Mouse (Mus musculus): ENCODE data around the gene Sema6d.

Gene Sema6d

DNA sequence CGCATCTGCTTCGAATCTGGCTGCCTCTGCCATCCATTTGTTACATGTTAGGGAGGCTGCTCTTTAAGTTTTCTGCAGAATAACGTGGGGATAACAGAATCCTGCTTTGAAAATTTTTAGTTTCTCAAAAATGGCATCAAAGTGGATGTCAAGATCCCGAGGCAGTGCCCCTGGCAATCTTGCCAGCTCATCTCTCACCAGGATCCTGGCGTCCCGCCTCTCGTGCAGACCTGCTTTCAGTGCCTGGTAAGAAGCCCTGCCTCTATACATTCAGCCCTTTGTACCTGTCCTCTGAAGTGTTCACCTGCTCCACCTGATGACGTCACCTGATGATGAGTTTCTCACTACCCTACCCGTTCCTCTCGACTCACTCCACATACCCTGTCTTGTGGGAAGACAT lies 422.1 kb downstream of the Sema6d start:
- ChIA-PET CTCF (no interaction called here), POLR2A (no interaction called here)

GRCm38 (mm10) chr2:124522426-124522825 lies 432.7 kb downstream of the Sema6d start:
- ChIA-PET CTCF (no interaction called here), POLR2A (no interaction called here)

DNA sequence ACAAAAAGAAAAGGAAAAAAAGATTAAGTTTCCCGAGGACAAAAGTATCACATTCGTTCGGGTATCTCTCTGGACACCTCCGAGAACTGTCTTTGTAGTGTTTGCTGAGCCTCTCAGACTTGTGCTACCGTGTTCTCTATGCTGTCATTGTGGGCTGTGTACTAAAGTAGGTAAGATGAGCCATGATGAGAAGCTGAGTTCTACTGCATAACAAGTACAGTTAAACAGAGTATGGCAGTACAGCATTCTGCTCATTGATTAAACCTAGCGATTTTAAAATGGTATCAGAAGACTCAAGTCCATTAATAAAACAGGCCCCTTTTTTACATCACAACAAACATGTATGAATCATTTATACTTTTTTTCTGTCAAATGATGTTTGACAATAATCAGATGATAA lies 433.9 kb downstream of the Sema6d start:
- CTCF ChIA-PET = no interaction called here
- POLR2A ChIA-PET = no interaction called here

DNA sequence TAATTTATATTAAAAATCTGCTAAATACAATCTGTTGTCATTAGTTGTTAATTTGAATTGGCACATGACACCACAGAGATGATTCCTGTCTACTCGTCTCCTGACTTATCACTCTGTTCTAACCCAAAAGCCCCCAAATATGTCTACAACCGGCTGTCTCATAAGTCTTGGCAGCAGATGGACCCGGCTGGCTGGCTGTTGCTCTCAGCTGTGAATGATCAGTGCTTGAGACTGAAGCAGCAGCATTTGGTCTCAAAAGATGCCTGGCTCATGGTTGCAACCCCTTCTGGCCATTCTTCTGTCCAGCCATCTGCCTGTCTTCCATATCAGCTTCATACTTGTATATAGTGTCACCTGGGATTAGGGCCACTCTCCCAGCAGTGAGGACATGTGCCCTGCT lies 434.4 kb downstream of the Sema6d start:
- ChIA-PET CTCF (no interaction called here), POLR2A (no interaction called here)

GRCm38 (mm10) chr2:124527641-124528040 lies 437.9 kb downstream of the Sema6d start:
- CTCF ChIA-PET = no interaction called here
- POLR2A ChIA-PET = no interaction called here

DNA sequence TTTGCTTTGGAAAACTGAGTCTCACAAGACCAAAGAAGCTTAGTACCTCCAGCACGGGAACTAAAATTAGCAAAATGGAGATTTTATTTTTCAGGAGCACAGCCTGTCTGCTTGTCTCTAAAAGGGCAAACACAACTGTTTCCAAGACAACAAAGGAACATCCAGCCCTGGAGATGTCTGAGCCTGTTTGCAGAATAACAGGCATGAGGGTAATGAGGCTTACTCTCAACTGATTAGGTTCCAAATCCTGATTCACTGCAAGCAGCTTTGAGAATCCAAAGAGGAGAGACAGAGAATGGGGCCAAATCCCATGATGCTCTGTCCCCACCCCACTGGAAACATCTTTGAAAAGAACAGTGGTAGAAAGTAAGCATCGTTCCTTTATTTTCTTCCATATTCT lies 440.7 kb downstream of the Sema6d start:
- CTCF ChIA-PET = no interaction called here
- POLR2A ChIA-PET = no interaction called here

GRCm38 (mm10) chr2:124531062-124531461 lies 441.3 kb downstream of the Sema6d start:
- ChIA-PET POLR2A (no interaction called here), CTCF (no interaction called here)

GRCm38 (mm10) chr2:124532906-124533305 lies 443.1 kb downstream of the Sema6d start:
- CTCF ChIA-PET = no interaction called here
- POLR2A ChIA-PET = no interaction called here

DNA sequence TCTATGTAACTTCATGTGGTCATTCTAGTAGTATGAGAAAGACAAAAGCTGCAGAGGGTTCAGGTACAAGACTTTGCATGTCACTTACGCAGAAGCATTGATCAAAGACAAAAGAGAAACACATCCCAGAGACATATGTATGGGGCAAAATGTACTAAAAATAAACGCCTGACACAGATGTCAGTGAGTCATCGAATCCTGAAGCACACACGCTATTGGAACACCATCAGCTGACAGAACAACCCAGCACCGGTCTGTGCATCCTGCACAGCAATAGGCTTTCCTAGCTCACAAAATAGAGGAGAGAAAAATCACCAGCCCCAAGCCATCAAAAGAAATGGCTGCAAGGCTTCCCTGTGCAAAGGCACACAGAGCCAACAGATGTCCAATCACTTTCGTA lies 443.8 kb downstream of the Sema6d start:
- ChIA-PET CTCF (no interaction called here), POLR2A (no interaction called here)

- ChIA-PET CTCF (no interaction called here), POLR2A (no interaction called here)
Measured at GRCm38 (mm10) chr2:124550315-124550714, 460.5 kb downstream of the Sema6d start.

GRCm38 (mm10) chr2:124554751-124555415 lies 465.1 kb downstream of the Sema6d start:
- ChIA-PET POLR2A (no interaction called here), CTCF (no interaction called here)

GRCm38 (mm10) chr2:124556861-124557499 lies 467.2 kb downstream of the Sema6d start:
- ChIA-PET POLR2A (no interaction called here), CTCF (no interaction called here)

- ChIA-PET POLR2A (no interaction called here), CTCF (no interaction called here)
Measured at GRCm38 (mm10) chr2:124558021-124558420, 468.3 kb downstream of the Sema6d start.

GRCm38 (mm10) chr2:124561668-124562067 lies 471.9 kb downstream of the Sema6d start:
- ChIA-PET POLR2A (no interaction called here), CTCF (no interaction called here)

DNA sequence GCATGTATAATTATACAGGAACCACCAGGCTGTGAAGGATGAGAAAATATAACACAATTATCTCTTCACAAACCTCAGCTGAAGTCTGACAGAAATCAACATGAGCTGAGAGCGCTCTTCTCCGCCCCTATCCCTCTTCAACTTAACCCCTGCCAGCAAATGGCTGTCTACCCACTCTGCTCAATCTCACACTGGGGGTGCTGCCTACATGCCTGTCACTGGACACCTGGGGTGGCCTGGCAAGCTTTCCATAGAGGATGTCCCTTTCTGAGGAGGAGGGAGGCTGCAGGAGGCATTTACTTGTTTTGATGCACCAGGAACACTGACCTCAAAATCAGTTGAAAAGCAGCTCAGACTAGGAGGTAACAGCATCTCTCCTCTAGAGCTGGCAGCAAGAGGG lies 472.3 kb downstream of the Sema6d start:
- CTCF ChIA-PET = no interaction called here
- POLR2A ChIA-PET = no interaction called here

DNA sequence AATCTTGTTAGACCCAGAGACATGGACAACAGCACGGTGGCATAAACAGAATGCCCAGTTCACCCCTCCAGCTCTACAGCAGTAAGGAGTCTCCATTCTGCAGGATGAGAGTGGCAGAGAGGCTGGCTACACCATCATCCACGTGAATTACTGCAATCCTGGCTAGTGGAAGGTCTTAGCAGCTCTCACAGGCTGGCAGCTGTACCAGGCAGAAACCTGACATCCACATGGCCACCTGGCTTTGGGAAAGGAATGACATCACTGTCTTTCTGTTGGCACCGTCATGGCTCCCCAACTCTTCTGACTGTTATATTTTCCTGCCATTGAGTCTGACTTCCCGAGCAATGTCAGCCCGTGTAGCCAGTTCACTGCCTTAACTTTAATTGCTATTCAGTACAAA lies 474.0 kb downstream of the Sema6d start:
- ChIA-PET CTCF (no interaction called here), POLR2A (no interaction called here)

DNA sequence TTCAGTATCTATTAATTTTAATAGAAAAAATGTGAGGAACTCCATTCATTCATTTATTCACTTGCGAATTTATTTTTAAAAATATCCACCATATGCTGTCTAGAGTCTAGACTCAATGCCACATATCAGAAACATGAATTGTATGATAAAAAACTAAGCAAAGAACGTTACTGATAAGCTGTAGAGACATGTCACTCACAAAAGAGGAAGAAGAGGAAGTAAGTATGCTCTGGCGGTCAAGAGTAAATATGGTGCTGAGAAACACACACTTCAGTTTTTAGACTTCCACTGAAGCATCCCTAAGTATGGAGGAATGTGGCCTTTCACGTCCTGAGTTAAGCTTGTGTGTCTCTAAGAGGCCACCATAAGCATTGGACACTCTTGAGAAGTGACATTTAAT lies 484.0 kb downstream of the Sema6d start:
- POLR2A ChIA-PET = no interaction called here
- CTCF ChIA-PET = interaction anchor here in 1 of 4 experiments (0.6 kb wide), 1 partner anchor 1998 kb away, joined by 3 read pairs; no protein-coding TSS in a partner anchor

DNA sequence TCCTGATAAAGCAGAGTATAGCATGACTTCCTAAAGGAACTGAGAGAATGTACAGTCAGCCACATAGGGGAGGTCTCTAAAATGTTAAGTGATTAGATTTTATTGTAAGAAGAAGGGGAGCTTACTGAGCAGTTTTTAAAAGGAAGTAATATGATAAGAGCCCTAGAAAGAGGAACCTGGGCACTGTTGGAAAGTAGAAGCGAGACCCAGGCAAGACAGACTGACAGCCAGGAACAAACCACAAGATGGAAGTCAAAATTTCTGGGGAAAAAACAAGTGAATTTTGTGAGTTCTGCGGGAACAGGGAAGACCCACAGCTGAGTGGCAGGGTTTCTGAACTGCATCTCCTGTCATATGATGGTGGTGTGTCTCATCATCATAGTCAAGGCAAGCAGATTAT lies 486.3 kb downstream of the Sema6d start:
- POLR2A ChIA-PET = no interaction called here
- CTCF ChIA-PET = no interaction called here

GRCm38 (mm10) chr2:124583561-124583960 lies 493.8 kb downstream of the Sema6d start:
- POLR2A ChIA-PET = no interaction called here
- CTCF ChIA-PET = no interaction called here

DNA sequence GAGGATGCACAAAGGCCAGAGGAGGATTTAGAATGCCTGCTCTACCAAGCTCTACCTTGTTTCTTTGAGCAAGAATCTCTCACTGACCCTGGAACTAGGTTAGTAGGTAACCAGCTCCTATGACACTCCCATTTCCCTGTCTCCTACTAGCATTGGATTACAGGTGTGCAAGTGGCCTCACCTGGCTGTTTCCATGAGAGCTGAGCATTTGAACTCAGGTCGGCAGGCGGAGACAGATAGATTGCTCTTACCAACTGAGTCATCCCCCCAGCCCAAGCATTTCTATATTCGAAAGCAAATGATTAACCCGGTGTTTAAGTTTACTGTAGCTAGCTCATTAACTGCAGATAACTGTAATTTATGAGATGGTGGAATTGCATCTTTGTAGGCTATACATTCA lies 503.0 kb downstream of the Sema6d start:
- ChIA-PET CTCF (no interaction called here), POLR2A (no interaction called here)

DNA sequence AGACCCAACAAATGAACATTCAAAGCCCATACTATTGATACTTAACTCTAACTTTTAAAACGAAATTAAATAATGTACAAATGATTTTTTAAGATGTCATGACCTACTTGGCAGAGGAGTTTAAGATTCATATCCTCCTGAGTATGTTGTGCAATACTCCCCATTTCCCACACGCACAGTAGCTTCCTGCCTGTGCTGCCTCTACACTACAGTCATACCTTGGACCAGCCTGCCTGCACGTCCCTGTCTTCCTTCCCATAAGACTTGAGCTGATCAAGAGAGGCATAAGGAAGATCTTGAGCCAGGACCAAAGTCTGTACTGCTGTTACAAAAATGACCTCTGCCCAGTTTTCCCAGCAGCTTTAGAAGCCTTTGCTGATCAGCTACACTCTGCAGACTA lies 509.2 kb downstream of the Sema6d start:
- CTCF ChIA-PET = interaction anchor here in 1 of 4 experiments (0.5 kb wide), 1 partner anchor 1357 kb away, joined by 3 read pairs; no protein-coding TSS in a partner anchor
- POLR2A ChIA-PET = interaction anchor here in 1 of 4 experiments (0.6 kb wide), 1 partner anchor 41 kb away, joined by 3 read pairs; no protein-coding TSS in a partner anchor

GRCm38 (mm10) chr2:124601702-124602378 lies 512.1 kb downstream of the Sema6d start:
- ChIA-PET CTCF (no interaction called here), POLR2A (no interaction called here)
